Mouse (Mus musculus) brain, embryonic 18.5 days (tissue): Measurements from ENCODE around the gene Mt1.

Experiments
- DNase-seq: peaks from one replicate; pipeline ENCODE4 v3.0.0-alpha.2; 2012; ENCODE audit warnings: low read depth, low spot score

Gene Mt1

DNA sequence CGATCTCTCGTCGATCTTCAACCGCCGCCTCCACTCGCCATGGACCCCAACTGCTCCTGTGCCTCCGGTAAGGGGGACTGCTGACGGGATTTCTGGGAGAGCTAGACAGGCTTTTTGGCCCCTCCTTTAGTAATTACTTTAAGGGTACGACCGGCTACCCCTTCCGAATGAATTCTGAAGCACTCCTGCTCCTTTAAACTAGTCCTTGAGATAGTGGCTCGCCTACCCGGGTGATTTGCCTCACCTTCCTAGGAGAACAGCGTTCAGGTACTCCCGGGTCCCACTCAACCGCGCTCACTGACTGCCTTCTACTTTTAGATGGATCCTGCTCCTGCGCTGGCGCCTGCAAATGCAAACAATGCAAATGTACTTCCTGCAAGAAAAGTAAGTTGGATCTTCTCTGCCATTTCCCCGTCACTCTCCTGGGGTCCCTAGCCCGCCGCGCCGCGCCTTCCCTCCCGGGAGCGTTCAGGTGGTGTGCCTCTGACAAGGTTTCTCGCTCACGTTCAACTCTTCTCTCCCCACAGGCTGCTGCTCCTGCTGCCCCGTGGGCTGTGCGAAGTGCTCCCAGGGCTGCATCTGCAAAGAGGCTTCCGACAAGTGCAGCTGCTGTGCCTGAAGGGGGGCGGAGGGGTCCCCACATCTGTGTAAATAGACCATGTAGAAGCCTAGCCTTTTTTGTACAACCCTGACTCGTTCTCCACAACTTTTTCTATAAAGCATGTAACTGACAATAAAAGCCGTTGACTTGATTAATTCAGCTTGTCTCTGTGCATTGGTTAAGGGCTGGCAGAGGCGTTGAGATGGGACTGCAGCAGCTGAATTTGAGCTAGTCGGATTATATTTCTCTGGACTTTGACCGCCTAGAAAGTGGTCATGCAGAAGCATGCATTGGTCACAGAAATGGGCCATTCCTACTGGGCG is 5.8 kb upstream of the Mt1 start:
- DNase-seq: no peak

DNA sequence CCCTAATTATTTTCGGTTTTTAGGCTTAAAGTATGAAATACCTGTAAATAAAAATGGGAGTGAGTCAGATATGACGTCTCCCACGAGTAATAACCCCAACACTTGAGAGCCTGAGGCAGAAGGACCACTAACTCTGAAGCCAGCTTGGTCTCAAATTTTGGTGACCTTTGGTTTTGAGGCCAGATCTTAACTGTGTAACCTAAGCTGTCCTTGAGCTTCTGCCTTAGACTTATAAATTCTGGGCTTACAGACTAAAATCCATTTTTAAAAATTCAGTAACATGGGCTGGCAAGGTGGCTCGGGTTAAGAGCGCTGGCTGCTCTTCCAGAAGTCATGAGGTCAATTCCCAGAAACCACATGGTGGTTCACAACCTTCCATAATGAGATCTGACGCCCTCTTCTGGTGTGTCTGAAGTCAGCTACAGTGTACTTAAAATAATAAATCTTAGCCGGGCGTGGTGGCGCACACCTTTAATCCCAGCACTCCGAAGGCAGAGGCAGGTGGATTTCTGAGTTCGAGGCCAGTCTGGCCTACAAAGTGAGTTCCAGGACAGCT is 5.0 kb upstream of the Mt1 start:
- no peak for DNase-seq

DNA sequence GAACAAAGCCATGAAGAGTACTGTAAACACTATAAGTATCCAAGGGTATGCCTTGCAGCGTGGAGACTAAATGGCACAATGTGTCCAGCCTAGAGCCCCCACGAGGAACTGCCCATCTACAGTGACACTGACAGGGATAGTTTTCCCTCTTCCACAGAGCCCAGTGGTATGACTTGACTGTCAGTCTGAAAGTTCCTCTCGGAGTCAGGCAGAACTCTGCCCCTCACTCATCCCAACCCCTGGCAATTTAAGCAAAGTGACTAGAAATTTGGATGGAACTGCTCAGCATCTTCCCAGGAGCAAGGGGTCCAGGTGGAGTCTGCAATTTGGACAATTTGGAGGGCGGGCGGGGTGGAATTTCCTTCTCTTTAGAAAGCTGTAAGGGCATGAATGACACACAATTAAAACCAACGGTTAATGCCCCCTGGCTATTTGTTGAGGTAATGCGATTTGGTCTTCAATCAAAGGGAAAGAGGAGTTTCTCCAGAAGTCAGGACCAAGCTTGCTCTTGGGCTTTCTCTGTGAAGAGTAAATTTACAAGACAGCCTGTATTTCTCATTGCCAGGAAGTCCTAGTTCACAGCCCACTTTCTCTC is 4.2 kb upstream of the Mt1 start:
- DNase-seq: no peak

DNA sequence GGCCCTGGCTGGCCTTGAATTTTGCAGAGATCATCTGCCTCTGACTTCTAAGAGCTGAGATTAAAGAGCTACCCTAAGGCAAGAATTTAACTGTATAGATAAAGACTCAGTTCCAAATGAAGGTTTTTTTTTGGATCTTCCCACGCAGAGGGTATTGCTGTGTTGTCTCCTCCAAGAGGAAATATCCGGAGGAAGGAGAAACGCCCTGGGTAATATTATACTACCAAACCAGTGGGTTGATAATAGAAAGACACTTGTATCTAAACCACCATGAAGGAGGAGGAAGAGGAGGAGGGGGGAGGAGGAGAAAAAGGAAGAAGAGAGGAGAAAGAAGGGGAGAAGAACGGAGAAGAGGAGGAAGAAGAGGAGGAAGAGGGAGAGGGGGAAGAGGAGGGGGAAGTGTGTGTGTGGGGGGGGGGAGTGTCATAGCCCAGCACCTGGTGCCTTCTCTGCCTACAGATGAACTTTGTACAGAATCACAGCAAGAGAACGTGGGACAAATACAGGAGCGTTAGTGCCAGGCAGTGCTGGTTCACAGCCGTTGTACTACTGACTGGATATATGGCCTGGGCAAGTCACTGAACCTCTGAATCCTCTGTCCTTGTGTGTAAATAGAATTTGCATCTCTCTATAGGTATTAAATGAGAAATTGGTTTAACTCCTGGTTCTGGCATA is 1.0 kb upstream of the Mt1 start:
- no peak for DNase-seq

DNA sequence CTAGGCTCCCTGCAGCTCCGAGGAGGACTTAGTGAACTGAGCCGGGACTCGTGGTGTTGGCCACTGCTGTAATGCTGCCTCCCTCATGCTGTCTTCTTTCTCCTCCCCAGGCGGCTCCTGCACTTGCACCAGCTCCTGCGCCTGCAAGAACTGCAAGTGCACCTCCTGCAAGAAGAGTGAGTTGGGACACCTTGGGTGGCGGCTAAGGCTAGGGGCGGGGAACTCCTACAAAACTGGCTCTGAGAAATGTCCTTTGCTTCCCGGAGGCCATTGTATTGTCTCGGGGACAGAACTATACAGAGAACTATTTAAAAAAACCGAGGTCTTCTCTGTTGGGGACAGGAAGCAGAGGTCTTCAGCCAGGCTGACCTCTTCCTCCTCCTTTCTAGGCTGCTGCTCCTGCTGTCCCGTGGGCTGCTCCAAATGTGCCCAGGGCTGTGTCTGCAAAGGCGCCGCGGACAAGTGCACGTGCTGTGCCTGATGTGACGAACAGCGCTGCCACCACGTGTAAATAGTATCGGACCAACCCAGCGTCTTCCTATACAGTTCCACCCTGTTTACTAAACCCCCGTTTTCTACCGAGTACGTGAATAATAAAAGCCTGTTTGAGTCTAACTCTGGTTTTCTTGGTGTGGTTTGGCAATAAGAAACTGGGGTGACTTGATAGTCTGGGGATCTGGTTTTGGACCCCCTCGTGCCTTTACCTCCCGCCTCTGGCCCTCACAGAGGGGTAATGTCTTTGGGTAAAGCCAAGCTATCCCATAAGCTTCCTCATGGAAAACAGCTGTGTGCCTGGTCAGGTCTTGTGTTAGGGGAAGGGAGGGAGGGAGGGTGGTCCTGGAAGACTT is 1.1 kb downstream of the Mt1 start:
- DNase-seq: no peak

DNA sequence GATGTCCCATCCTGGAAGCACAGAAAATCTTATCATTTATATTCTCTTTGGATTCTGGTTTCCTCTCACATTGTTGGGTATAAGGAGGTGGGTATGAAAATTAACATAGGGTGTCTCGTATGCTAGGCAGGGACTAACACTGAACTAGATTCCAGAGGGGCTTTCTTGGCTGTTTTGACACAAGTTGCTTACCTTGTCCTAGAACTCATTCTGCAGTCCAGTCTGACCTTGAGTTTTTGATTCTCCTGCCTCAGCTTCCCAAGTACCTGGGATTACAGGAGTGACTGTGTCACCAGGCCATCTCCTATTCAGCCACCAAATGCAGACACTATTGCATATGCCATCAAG is 1.7 kb downstream of the Mt1 start:
- DNase-seq: no peak

DNA sequence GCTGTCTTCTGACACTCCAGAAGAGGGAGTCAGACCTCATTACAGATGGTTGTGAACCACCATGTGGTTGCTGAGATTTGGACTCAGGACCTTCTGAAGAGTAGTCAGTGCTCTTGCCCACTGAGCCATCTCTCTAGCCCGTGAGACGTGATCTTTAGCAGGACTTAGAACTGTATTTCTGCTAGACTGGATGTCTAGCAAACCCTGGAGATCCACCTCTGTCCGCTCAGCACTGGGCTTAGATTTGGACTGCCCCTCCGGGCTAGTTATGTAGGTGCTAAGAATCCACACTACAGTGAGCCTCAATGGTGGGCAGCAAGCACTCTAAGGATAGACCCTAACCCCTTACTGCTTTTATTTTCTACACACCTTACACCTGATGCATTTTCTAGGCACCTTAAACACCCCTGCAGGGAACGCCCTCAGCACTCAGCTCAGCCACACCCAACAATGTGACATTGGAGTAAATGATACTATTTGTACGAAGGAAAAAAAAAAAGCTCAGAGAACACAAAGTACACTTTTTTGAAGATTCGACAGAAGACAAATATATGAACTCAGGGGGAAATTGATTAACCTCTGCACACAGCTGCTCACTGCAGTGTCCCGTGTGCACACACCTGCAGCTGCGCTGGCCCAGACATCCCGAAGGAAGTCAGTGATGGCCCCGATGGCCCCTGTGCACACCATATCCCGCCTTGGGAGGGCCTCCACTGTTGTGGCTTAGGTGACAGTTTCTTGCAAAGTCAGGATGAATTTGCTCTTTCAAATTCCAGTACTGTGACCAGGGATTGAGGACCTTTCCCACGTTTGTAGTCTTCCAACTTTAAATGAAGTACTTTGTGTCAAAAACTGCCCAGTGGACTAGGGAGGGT is 3.4 kb downstream of the Mt1 start:
- DNase-seq: no peak

DNA sequence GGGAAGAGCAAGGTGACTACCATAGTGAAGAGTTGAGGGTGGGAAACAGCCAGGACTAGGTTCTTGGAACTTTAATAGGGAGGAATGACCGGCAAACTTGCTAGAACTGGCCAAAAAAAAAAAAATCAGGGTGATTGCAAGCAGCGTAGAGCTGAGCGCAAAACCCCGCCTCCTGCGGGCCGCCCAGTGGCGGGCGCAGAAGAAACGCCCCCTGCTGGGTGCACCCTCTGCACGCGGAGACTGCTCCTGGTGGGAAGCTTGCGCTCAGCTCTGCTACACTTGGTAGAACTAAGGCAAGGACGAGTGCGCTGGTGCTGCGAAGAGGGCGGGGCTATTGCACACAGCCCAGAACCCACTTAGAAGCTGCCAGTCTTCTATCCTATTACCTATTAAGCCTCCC is 4.2 kb downstream of the Mt1 start:
- DNase-seq: no peak

DNA sequence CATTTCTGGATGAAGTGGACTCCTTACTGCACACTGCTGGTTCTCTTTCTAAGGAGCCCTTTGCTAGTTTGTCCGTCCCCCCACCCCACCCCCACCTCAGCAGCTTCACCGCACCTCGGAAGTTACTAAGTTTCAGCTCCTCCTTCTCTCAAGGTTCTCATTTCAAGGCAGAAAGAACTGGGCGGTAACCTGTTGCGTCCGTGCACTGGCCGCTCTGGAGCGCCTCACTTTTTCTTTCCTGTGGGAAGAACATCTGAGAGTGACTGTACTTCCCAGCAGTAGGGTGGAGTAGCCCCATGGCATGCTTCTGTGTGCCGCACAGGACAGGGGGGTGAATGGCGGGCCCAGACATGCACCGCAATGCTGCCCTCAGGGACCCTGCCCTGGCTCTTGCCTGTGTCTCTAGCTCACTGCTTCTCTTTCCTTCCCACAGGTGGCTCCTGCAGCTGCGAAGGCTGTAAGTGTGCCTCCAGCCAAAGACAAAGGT is 5.5 kb downstream of the Mt1 start:
- no peak for DNase-seq

DNA sequence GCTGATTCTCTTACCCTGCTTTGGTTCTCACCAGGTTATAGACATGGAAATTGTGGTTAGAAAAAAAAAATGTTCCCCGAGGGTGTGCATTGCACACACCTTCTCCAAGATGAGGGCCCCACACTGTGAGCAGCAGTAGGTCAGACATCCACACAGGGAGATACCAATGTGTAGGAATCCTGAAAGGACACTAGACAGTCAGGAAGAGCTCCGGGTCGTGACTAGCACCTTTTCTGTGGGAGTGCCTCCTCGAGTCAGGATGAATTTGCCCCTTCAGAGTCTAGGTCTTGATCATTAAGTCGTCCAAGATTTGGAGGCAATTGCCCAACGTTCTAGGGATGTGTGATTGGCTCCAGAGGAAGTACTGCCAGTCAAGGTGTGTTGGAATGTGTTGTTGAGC is 6.9 kb downstream of the Mt1 start:
- no peak for DNase-seq

DNA sequence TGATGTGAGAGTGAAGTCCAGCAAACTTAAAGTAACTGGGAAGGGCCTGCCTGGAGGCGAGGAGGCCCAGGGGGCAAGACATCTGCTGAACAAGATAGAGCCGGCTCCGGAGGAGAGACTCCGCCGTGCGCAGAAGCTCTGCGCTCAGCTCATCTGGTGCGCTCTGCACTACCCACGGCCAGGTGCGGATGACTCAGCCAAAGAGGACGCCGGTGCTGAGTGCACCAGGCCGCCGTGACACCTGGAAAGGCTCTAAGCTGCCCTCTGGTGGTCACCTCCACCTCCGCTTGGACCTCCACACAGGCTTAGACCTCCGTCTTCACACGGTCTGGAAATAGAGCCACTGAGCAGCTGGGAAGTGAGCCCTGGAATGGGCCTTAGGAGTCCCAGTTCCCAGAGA is 7.7 kb downstream of the Mt1 start:
- no peak for DNase-seq

DNA sequence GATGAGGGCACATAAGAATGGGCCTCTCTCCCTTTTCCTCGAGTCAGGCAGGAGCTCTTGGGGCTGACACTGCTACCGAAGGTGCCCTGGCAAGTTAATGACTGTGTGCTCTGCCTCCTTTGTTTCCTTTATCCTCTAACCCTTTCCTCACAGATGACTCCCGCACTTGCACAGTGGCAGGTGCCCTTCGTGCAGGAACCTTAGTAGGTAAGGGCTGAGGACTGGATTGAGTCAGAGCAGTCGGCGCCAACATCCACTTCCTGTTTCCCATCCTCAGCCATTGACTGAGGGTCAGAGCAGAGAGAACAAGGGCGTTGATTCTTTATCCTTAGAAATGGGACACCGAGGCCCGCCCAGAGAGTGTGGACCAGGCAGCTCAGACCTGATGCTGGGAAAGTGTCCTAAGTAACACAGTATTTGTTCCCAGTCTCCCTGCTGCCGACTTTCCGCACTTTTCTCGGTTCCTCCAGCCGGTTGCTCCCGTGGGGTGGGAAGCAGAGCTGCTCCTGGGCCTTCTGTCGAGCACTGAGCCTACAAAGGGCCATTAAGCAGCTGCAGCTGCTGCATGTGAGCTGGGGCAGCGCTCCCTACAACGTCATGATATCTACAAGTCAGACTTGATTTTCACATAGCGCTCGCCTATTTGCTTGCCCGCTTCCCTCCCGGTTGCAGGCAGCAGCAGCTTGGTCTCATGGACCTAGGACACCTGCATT is 8.6 kb downstream of the Mt1 start:
- no peak for DNase-seq

DNA sequence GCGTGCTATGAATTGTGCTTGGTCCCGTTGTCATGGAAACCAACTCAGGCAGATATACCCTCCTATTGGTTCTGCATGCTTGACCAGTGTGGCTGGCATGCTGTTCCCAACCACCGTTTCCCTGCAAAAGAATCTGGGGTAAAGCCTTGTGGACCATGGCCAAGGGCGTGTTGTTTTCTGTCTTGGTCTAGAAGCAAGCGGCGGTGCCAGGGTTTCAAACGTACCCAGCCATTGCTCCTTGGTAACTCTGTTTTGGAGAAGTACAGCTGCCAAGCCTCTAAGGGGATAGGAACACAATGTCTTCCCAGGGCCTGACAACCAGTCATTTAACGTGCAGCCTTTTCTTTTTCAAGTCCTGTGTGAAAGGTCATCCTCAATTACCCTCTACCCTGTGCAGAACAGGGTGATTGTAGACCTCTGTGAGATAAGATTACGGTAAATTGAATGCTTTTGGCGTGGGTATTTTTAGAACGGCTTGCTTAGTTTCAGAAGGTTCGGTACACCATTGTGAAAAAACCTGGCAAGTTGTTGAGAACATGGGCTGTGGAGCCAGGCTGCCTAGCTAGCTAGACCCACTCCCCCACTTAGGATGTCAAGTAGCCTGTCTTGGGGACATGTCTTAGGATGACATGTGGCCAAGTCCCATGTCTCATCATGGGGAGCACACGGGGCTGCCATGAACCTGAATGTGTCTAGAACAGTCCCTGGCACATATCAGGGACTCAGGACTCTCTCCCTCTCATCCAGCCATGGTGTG is 10.6 kb downstream of the Mt1 start:
- DNase-seq: peak; percentile 57

DNA sequence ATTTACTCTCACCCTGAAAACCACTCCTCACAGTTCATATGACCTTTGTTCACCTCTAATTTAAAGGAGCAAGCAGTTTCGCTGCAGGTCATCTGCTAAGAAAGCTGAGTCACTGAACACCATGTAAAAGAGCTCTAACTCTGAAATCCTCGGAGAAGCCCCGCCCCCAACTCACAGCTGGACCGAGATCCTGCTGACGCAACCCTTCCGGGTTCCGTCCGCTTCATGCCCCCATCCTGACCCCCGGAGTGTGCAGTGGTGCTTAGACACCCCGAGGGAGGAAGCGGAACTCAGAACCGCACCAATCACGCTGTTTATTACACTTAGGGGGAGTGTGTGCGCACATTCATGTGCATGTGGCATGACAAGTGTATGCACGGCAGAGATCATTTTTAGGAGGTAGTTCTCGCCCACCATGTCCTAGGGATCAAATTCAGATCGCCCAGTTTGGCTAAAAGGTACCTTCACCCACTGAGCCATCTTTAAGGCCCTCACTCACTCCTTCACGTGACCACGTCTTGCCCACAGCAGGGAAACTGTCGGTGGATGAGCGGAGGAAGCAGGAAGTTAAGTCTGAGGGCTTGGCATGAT is 12.3 kb downstream of the Mt1 start:
- no peak for DNase-seq

DNA sequence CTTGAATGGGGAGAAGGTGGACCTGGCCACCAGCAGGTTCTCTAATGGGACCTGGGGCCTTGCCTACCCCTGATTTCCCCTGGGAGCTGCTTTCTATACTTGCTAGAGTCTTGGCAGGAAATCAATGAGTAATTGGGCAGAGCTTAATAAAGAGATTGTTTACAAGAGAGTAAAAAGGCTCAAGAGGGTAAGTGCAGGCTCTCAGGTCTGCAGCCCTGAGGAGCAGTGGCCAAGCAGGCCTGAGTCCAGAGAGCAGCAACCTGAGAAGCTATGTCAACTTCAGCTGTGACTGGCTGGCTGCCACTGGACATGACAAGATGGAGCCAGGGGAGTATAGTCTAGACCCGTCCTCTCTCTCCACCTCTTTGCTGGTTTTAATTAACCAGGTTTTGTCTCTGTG is 14.0 kb downstream of the Mt1 start:
- DNase-seq: no peak

DNA sequence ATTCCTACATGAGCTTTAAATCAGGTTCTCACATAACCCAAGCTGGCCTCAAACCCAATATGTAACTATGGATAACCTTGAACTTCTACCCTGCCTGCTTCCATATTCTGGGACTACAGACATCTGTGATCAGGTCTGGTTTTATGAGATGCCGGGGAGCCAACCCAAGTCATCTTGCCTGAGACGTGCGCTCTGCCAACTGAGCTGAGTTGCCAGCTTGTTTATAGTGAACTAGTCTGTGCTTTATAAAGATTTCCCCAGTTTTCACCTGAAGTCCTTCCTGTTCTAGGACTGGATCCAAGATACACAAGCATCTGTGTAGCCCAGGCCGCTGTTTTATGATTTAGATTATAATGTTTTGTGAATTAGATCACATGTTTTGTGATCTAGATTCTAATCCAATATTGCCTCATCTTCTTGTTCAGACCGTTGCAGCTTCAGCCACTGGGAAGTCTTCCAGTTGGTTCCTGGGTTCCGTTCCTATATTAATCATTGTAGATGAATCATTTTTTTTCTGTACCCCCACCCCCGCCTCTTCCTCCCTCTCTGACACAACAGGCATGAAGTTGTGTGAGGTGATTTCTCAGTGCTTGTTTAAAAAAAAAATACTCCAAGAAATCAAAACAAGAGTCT is 15.8 kb downstream of the Mt1 start:
- DNase-seq: no peak

DNA sequence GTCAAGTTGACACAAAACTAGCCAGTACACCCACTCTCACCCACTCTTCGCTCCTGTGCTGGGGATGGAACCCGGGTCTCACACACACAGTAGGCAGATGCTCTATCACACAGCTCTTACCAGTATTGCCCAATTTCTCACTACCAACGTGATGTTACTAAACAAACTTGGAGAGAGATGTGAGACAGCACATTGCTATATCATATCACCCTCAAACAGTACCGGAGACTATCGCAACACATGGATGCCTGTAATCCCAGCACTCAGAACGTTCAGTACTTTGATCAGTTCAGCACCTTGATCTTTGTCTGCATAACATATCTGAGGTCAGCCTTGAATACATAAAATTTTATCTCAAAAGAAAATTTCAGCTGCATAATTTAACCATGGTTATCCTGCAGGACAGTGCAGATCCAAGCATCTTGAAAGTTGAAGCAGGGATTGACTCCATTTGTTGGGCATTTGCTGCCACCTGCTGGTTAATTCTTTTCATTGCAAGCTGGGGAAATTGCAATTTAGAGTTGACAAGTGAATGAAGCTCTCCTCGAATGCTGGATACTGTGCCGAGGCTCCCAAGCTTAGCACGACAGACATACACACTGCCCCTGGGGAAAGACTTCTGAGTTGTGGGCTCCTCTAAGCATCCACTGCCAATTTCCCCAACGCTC is 20.5 kb downstream of the Mt1 start:
- peak; percentile 52 for DNase-seq

DNA sequence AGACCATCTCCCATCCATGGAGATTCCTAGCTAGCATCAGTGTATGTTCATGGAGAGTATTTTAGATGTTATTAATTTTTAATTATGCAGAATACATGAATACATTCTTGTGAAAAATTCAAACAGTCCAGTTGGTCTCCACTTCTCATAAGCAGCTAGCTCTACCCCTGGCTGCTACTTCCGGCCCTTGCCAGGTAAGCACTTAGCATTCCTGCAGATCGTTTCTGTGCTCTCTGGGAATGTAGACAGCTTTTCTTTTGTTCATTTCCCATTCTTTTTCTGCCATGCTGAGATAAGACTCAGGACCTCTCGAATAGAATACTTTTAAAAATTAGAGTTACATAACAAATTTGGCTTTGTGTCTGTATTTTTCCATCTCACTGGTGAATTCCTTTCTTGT is 25.2 kb downstream of the Mt1 start:
- no peak for DNase-seq
